Mouse (Mus musculus): ENCODE data around the gene Sh3kbp1.
A peak's percentile ranks its signal among the peaks of the same experiment; 100 is the strongest.

GRCm38 (mm10) chrX:159606936-159607335, 20.1 kb upstream of the Sh3kbp1 start:
- TF ChIP-seq CTCF (conservative IDR thresholded peaks at IDR 0.05; ENCODE audit: low read length), result peak; percentile 54
- TF ChIP-seq NANOG (IDR thresholded peaks at IDR 0.05; ENCODE audit: borderline replicate concordance, low read length), result no peak

All from E14TG2a.4 (cell line).